Mouse (Mus musculus): ENCODE data around the gene Asb15.

GRCm38 (mm10) chr6:24572431-24572830, 44.5 kb downstream of the Asb15 start:
- TF ChIP-seq ZC3H11A (IDR thresholded peaks at IDR 0.05; ENCODE audit: borderline replicate concordance, low read depth, low read length), result no peak
- no peak for TF ChIP-seq CHD2 (IDR thresholded peaks at IDR 0.05; ENCODE audit: low read depth, low read length)
- TF ChIP-seq MAFK (IDR thresholded peaks at IDR 0.05; ENCODE audit: insufficient read depth, low read depth, low read length), result no peak
